In the genomic region with DNA sequence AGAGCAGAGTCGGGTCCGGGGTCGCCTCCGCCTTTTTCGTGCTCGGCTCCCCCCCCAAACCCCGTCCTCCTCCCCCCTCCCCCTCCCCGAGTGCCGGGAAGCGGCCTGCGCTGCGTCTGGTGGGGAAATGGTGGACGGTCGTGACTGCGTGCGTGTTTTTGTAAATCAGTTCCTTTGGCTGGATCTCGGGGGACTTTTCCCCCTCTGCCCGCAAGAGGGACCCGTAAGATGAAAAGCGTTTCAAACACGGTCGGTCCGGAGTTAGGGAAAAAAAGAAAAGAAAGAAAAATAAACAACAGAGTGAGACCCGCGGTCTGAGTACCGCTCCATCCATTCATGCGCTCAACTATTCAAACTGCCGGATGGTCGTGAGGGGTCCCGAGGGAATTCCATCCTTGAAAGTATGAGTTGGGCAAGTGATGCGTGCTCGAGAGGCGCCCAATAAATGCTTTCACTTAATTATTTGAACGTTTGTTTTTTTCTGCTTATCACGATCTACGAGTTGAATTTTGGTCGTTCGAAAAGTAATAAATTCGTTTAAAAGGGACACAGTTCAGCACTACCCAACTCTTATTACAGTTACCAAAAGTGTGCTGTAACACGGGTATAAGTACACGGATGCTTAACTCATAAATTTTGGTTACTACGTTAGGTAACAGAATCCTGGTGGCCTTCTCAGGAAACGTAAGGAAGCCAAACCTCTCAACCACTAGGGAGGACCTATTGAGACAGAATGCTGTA, we compare ENCODE assay signal across 7 mouse cellular contexts. TPM values are rescaled to one million over a fixed set of nuclear protein-coding genes. Genes with fewer than 3 reads are reported as not detected.
DNase-seq lines count a peak whose midpoint lies in the region; ATAC-seq and TF ChIP-seq lines count a peak whose summit lies in the region.

No protein-coding gene starts in this region.

- no peaks in the 10 kb centered on the region for H3K9me3 ChIP-seq in neural tube, embryonic 11.5 days (ENCODE audit: control insufficient read depth, low read length)
- no peaks in the 10 kb centered on the region for H3K9me3 ChIP-seq in forebrain, postnatal 0 days (ENCODE audit: low read length)
- no peaks in the 10 kb centered on the region for H3K9me3 ChIP-seq in liver, embryonic 15.5 days (replicated peaks)
- no peaks in the 10 kb centered on the region for H3K9me3 ChIP-seq in stomach, postnatal 0 days (ENCODE audit: control insufficient read depth, low read length)

- peak overlapping the region; percentile 57 for H3K9ac ChIP-seq in neural tube, embryonic 11.5 days (ENCODE audit: low read length)
- H3K9ac ChIP-seq in forebrain, postnatal 0 days, result peak overlapping the region; percentile 64
- peak overlapping the region; percentile 66 for H3K9ac ChIP-seq in liver, embryonic 15.5 days
- H3K9ac ChIP-seq in stomach, postnatal 0 days (ENCODE audit: low read length), result peak overlapping the region; percentile 67

- DNase-seq in neural tube, embryonic 11.5 days (ENCODE audit: low spot score), result no peak
- DNase-seq in neural tube, embryonic 10.5 days (ENCODE audit: extremely low spot score, low spot score), result no peak
- DNase-seq in forebrain, postnatal 0 days, result no peak
- no peak for DNase-seq in stomach, postnatal 0 days (ENCODE audit: low spot score)
- DNase-seq in kidney, postnatal 10 days, result no peak

- peak overlapping the region; percentile 40 for H3K4me2 ChIP-seq in neural tube, embryonic 11.5 days (ENCODE audit: low read depth)
- peak overlapping the region; percentile 41 for H3K4me2 ChIP-seq in forebrain, postnatal 0 days (ENCODE audit: low read depth)
- H3K4me2 ChIP-seq in liver, embryonic 15.5 days, result peak overlapping the region; percentile 61
- peak overlapping the region; percentile 45 for H3K4me2 ChIP-seq in stomach, postnatal 0 days (replicated peaks; ENCODE audit: low read depth)

- H3K36me3 ChIP-seq in neural tube, embryonic 11.5 days (ENCODE audit: control insufficient read depth, insufficient read depth, low read length), result no peaks in the 10 kb centered on the region
- no peaks in the 10 kb centered on the region for H3K36me3 ChIP-seq in forebrain, postnatal 0 days (ENCODE audit: insufficient read depth)
- H3K36me3 ChIP-seq in liver, embryonic 15.5 days (replicated peaks), result peaks cover 12% of the 10 kb centered on the region; the same call in 1 of the 2 replicates
- H3K36me3 ChIP-seq in stomach, postnatal 0 days (ENCODE audit: control insufficient read depth, insufficient read depth, low read length), result no peaks in the 10 kb centered on the region

- H3K27me3 ChIP-seq in neural tube, embryonic 11.5 days (ENCODE audit: control insufficient read depth, insufficient read depth, low read length), result no peaks in the 10 kb centered on the region
- H3K27me3 ChIP-seq in forebrain, postnatal 0 days (ENCODE audit: insufficient read depth, low read length), result no peaks in the 10 kb centered on the region
- no peaks in the 10 kb centered on the region for H3K27me3 ChIP-seq in liver, embryonic 15.5 days
- no peaks in the 10 kb centered on the region for H3K27me3 ChIP-seq in stomach, postnatal 0 days (ENCODE audit: control insufficient read depth, insufficient read depth, low read length)

- peak; percentile 82 for ATAC-seq in neural tube, embryonic 11.5 days (ENCODE audit: insufficient read depth, low FRiP score, low TSS enrichment)
- ATAC-seq in forebrain, postnatal 0 days, result peak; percentile 82
- peak; percentile 83 for ATAC-seq in liver, embryonic 15.5 days (ENCODE audit: insufficient read depth)
- peak; percentile 84 for ATAC-seq in stomach, postnatal 0 days (ENCODE audit: low FRiP score, low TSS enrichment)

- TF ChIP-seq POLR2A in bone marrow macrophage, adult 2 months (IDR thresholded peaks at IDR 0.05; ENCODE audit: borderline replicate concordance, low read depth, low read length), result no peak

- H3K4me1 ChIP-seq in neural tube, embryonic 11.5 days (ENCODE audit: control insufficient read depth, insufficient read depth, low read length), result no peaks in the 10 kb centered on the region
- peaks cover 8% of the 10 kb centered on the region for H3K4me1 ChIP-seq in bone marrow macrophage, adult 2 months (ENCODE audit: control insufficient read depth, insufficient read depth, low read length)
- H3K4me1 ChIP-seq in forebrain, postnatal 0 days (ENCODE audit: insufficient read depth), result no peaks in the 10 kb centered on the region
- peaks cover 8% of the 10 kb centered on the region for H3K4me1 ChIP-seq in liver, embryonic 15.5 days (replicated peaks)
- H3K4me1 ChIP-seq in stomach, postnatal 0 days (replicated peaks; ENCODE audit: control insufficient read depth, insufficient read depth), result no peaks in the 10 kb centered on the region

- no peak for TF ChIP-seq CTCF in bone marrow macrophage, adult 2 months (IDR thresholded peaks at IDR 0.05; ENCODE audit: low read depth, low read length)
- peak; percentile 31; the same call in 1 of the 2 replicates for TF ChIP-seq CTCF in forebrain, postnatal 0 days (IDR thresholded peaks at IDR 0.05; ENCODE audit: low read depth)
- peak; percentile 14; the same call in 1 of the 2 replicates for TF ChIP-seq CTCF in stomach, postnatal 0 days (IDR thresholded peaks at IDR 0.05; ENCODE audit: low read depth)

- H3K27ac ChIP-seq in neural tube, embryonic 11.5 days (ENCODE audit: low read depth, low read length), result peak overlapping the region; percentile 85
- H3K27ac ChIP-seq in bone marrow macrophage, adult 2 months (ENCODE audit: insufficient read depth, low read depth, low read length), result peak overlapping the region; percentile 67
- peak overlapping the region; percentile 93 for H3K27ac ChIP-seq in forebrain, postnatal 0 days (ENCODE audit: low read depth, low read length)
- H3K27ac ChIP-seq in liver, embryonic 15.5 days (replicated peaks), result peak overlapping the region; percentile 89
- peak overlapping the region; percentile 92 for H3K27ac ChIP-seq in stomach, postnatal 0 days (replicated peaks)

- peak overlapping the region; percentile 48 for H3K4me3 ChIP-seq in neural tube, embryonic 11.5 days (ENCODE audit: low read depth, low read length)
- H3K4me3 ChIP-seq in bone marrow macrophage, adult 2 months (ENCODE audit: insufficient read depth, low read length), result peak overlapping the region; percentile 71
- peak overlapping the region; percentile 56 for H3K4me3 ChIP-seq in forebrain, postnatal 0 days (ENCODE audit: low read depth, low read length)
- peak overlapping the region; percentile 69 for H3K4me3 ChIP-seq in liver, embryonic 15.5 days (replicated peaks)
- peak overlapping the region; percentile 47 for H3K4me3 ChIP-seq in stomach, postnatal 0 days (ENCODE audit: low read depth, low read length)

- WGBS in neural tube, embryonic 11.5 days, result 20% methylated on average over 43 of the region's 43 CpGs
- 25% methylated on average over 43 of the region's 43 CpGs for WGBS in forebrain, postnatal 0 days
- 11% methylated on average over 38 of the region's 43 CpGs for WGBS in liver, embryonic 15.5 days (ENCODE audit: insufficient replicate concordance)
- 13% methylated on average over 39 of the region's 43 CpGs for WGBS in stomach, postnatal 0 days

- TF ChIP-seq EP300 in stomach, postnatal 0 days (optimal IDR thresholded peaks at IDR 0.05), result no peak

RNA-seq across cellular contexts. Expression of gene Hnrnph2, which starts 0.6 kb away (rescaled TPM):
- 163 and 179 TPM in 2 replicates for polyA plus RNA-seq in neural tube, embryonic 11.5 days (2014; fragmentation: Nextera tagmentation; extraction: Ambion mirVana)
- polyA plus RNA-seq in bone marrow macrophage, adult 2 months (2012; ENCODE audit: insufficient read depth, insufficient read length, missing spikeins), result 105 TPM in 2 replicates
- 63.2 and 72.2 TPM in 2 replicates for total RNA-seq in forebrain, postnatal 0 days (2014; rRNA removed)
- 131 and 134 TPM in 2 replicates for polyA plus RNA-seq in forebrain, postnatal 0 days (2015; fragmentation: Nextera tagmentation; extraction: Ambion mirVana)
- 76.6 and 78.9 TPM in 2 replicates for polyA plus RNA-seq in liver, embryonic 15.5 days (2015; fragmentation: Nextera tagmentation; extraction: Ambion mirVana)
- 65.3 and 67.2 TPM in 2 replicates for polyA plus RNA-seq in stomach, postnatal 0 days (2015; fragmentation: Nextera tagmentation; extraction: Ambion mirVana)

RNA-seq across cellular contexts. Expression of gene Gla, which starts 0.6 kb away (rescaled TPM):
- 2.6 and 3.5 TPM in 2 replicates for polyA plus RNA-seq in neural tube, embryonic 11.5 days (2014; fragmentation: Nextera tagmentation; extraction: Ambion mirVana)
- 50.1 and 57.5 TPM in 2 replicates for polyA plus RNA-seq in bone marrow macrophage, adult 2 months (2012; ENCODE audit: insufficient read depth, insufficient read length, missing spikeins)
- 5.8 and 6.3 TPM in 2 replicates for total RNA-seq in forebrain, postnatal 0 days (2014; rRNA removed)
- polyA plus RNA-seq in forebrain, postnatal 0 days (2015; fragmentation: Nextera tagmentation; extraction: Ambion mirVana), result 3.8 and 4.3 TPM in 2 replicates
- polyA plus RNA-seq in liver, embryonic 15.5 days (2015; fragmentation: Nextera tagmentation; extraction: Ambion mirVana), result 3.3 and 5.0 TPM in 2 replicates
- 3.6 and 3.9 TPM in 2 replicates for polyA plus RNA-seq in stomach, postnatal 0 days (2015; fragmentation: Nextera tagmentation; extraction: Ambion mirVana)

RNA-seq across cellular contexts. Expression of gene Rpl36a, which starts 16.1 kb away (rescaled TPM):
- 300 and 324 TPM in 2 replicates for polyA plus RNA-seq in neural tube, embryonic 11.5 days (2014; fragmentation: Nextera tagmentation; extraction: Ambion mirVana)
- 520 and 660 TPM in 2 replicates for polyA plus RNA-seq in bone marrow macrophage, adult 2 months (2012; ENCODE audit: insufficient read depth, insufficient read length, missing spikeins)
- 467 and 887 TPM in 2 replicates for total RNA-seq in forebrain, postnatal 0 days (2014; rRNA removed)
- 198 and 280 TPM in 2 replicates for polyA plus RNA-seq in forebrain, postnatal 0 days (2015; fragmentation: Nextera tagmentation; extraction: Ambion mirVana)
- 193 and 254 TPM in 2 replicates for polyA plus RNA-seq in liver, embryonic 15.5 days (2015; fragmentation: Nextera tagmentation; extraction: Ambion mirVana)
- 419 and 471 TPM in 2 replicates for polyA plus RNA-seq in stomach, postnatal 0 days (2015; fragmentation: Nextera tagmentation; extraction: Ambion mirVana)

RNA-seq across cellular contexts. Expression of gene Btk, which starts 18.2 kb away (rescaled TPM):
- polyA plus RNA-seq in neural tube, embryonic 11.5 days (2014; fragmentation: Nextera tagmentation; extraction: Ambion mirVana), result 0.88 and 1.9 TPM in 2 replicates
- 73.8 and 74.3 TPM in 2 replicates for polyA plus RNA-seq in bone marrow macrophage, adult 2 months (2012; ENCODE audit: insufficient read depth, insufficient read length, missing spikeins)
- 0.31 and 1.2 TPM in 2 replicates for total RNA-seq in forebrain, postnatal 0 days (2014; rRNA removed)
- 0.45 and 0.59 TPM in 2 replicates for polyA plus RNA-seq in forebrain, postnatal 0 days (2015; fragmentation: Nextera tagmentation; extraction: Ambion mirVana)
- polyA plus RNA-seq in liver, embryonic 15.5 days (2015; fragmentation: Nextera tagmentation; extraction: Ambion mirVana), result 12.9 and 15.1 TPM in 2 replicates
- 0.72 and 0.74 TPM in 2 replicates for polyA plus RNA-seq in stomach, postnatal 0 days (2015; fragmentation: Nextera tagmentation; extraction: Ambion mirVana)

RNA-seq across cellular contexts. Expression of gene Timm8a1, which starts 59.9 kb away (rescaled TPM):
- polyA plus RNA-seq in neural tube, embryonic 11.5 days (2014; fragmentation: Nextera tagmentation; extraction: Ambion mirVana), result 66.5 and 67.0 TPM in 2 replicates
- 6.9 and 7.4 TPM in 2 replicates for polyA plus RNA-seq in bone marrow macrophage, adult 2 months (2012; ENCODE audit: insufficient read depth, insufficient read length, missing spikeins)
- 18.3 and 18.5 TPM in 2 replicates for total RNA-seq in forebrain, postnatal 0 days (2014; rRNA removed)
- 45.5 and 55.2 TPM in 2 replicates for polyA plus RNA-seq in forebrain, postnatal 0 days (2015; fragmentation: Nextera tagmentation; extraction: Ambion mirVana)
- polyA plus RNA-seq in liver, embryonic 15.5 days (2015; fragmentation: Nextera tagmentation; extraction: Ambion mirVana), result 71.0 and 76.1 TPM in 2 replicates
- polyA plus RNA-seq in stomach, postnatal 0 days (2015; fragmentation: Nextera tagmentation; extraction: Ambion mirVana), result 63.1 and 63.4 TPM in 2 replicates
